Comparison of ENCODE assay signal across 8 mouse cellular contexts in the genomic region with DNA sequence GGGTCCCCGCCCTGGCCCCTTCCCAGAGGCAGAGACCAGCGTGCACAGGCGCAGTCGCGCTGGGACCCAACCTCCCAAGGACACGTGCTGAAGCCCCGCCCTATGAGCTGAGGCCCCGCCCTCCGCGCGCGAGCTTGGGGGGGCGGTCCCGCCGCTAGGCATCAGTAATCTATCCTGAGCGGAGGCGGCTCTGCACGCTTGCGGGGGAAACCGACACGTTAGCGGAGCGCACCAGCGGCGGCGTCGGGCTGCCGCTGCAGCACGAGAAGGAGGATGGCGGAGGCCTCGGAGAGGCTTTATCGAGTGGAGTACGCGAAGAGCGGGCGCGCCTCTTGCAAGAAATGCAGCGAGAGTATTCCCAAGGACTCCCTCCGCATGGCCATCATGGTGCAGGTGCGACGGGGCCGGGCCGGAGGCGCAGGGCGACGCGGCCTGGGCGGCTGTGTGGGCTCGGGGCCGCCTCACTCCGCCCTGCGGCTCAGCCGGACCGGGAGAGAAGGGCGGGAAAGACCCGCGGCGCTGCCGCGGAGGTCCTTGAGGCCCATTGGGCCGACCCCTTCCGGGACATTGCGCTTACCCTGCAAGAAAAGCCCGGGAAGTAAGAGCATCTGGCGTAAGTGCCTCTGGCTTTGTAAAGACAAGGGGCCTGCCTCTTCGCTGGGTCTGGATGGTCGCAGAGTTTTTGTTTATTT. TPM values are rescaled to one million over a fixed set of nuclear protein-coding genes. Genes with fewer than 3 reads are reported as not detected.
DNase-seq lines count a peak whose midpoint lies in the region; ATAC-seq lines count a peak whose summit lies in the region.

A gene (plus strand): TSS at position 164 of the 692 bp plus-strand sequence.

- H3K36me3 ChIP-seq in megakaryocyte, embryonic 14.5 days (replicated peaks; ENCODE audit: low read length), result peaks cover 28% of the 10 kb centered on the region

- peak; percentile 92 for ATAC-seq in common myeloid progenitor, adult 5-6 weeks (replicated peaks; ENCODE audit: low read depth, poor library complexity, severe bottlenecking)

- H3K27me3 ChIP-seq in megakaryocyte, embryonic 14.5 days (replicated peaks), result peaks cover 1% of the 10 kb centered on the region

- H3K4me1 ChIP-seq in megakaryocyte, embryonic 14.5 days, result peaks cover 56% of the 10 kb centered on the region

- no peaks in the 10 kb centered on the region for H3K9me3 ChIP-seq in megakaryocyte, embryonic 14.5 days

- H3K4me3 ChIP-seq in megakaryocyte, embryonic 14.5 days (replicated peaks), result peak within 1 kb of the TSS; percentile 96

- DNase-seq in ZHBTc4 (ENCODE audit: low read depth, low spot score), result peak; percentile 98
- DNase-seq in gastrocnemius, adult 8-10 months (ENCODE audit: low spot score in 2 of 2), result peak; percentile 94 to 95
- DNase-seq in hindlimb bud, embryonic 11.5 days (ENCODE audit: extremely low spot score, low read depth, low spot score), result peak; percentile 77
- peak; percentile 88 to 95 for DNase-seq in left cerebral cortex, adult 8-10 months (ENCODE audit: low spot score in 2 of 2)
- peak; percentile 98 for DNase-seq in right cerebral cortex, postnatal 10 days (ENCODE audit: low spot score in 2 of 2)
- DNase-seq in urinary bladder, postnatal 25 days (ENCODE audit: low spot score), result peak; percentile 96

RNA-seq across cellular contexts. Expression of the gene that starts here (rescaled TPM):
- total RNA-seq in common myeloid progenitor, adult 5-6 weeks (2017), result 215 and 222 TPM in 2 replicates
- total RNA-seq in gastrocnemius, adult 8-10 months (2022), result 10 to 100 TPM; 52.8 to 68.4 (median 58.4) TPM
- total RNA-seq in left cerebral cortex, adult 8-10 months (2022), result 10 to 100 TPM; 71.1 to 84.3 (median 79.6) TPM
- polyA plus RNA-seq in megakaryocyte, embryonic 14.5 days (2012; ENCODE audit: insufficient read depth, low replicate concordance), result 10.7 and 59.2 TPM in 2 replicates

Comparison
In these comparisons a context has a peak if more than half of its experiments do, and no peak if none do; other contexts are left out.
1. Peak in every context shown above with its lines: DNase-seq, ATAC-seq and H3K4me3 ChIP-seq.